Mouse (Mus musculus) ES-E14 (cell line): ENCODE data around the gene Thrb.

ENCODE experiments used
- CHD2 ChIP-seq: IDR thresholded peaks from 2 replicates; pipeline ENCODE4 v1.6.1; 2014; ENCODE audit warnings: mild to moderate bottlenecking, low read depth, low read length, inconsistent platforms
- ZC3H11A ChIP-seq: IDR thresholded peaks from 2 replicates; pipeline ENCODE4 v1.6.1; 2012; ENCODE audit warnings: low read depth, mild to moderate bottlenecking, inconsistent platforms, low read length, borderline replicate concordance

DNA sequence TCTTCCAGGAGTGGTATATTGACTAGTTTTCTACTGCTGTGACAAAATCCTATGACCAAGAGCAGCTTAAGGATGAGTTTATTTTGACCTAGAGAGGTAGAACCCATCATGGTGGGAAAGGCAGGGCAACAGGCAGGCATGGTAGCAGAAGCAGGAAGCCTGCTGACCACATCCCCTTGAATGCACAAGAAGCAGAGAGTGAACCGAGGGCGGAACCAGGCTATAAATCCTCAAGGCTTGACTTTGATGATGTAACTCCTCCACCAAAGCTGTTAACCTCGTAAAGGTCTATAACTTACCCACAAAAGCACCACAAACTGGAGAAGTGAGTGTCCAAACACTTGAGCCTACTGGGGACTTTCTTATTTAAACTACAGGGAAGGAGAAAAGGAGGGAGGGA lies 251.1 kb downstream of the Thrb start:
- TF ChIP-seq ZC3H11A = no peak
- TF ChIP-seq CHD2 = no peak
